Mouse (Mus musculus): ENCODE data around the gene Tent4b. TPM values are rescaled to one million over a fixed set of nuclear protein-coding genes. Genes with fewer than 3 reads are reported as not detected.

The Tent4b gene
- 5.1 and 6.2 TPM in 2 replicates for polyA plus RNA-seq (2015; fragmentation: Nextera tagmentation; extraction: Ambion mirVana)

DNA sequence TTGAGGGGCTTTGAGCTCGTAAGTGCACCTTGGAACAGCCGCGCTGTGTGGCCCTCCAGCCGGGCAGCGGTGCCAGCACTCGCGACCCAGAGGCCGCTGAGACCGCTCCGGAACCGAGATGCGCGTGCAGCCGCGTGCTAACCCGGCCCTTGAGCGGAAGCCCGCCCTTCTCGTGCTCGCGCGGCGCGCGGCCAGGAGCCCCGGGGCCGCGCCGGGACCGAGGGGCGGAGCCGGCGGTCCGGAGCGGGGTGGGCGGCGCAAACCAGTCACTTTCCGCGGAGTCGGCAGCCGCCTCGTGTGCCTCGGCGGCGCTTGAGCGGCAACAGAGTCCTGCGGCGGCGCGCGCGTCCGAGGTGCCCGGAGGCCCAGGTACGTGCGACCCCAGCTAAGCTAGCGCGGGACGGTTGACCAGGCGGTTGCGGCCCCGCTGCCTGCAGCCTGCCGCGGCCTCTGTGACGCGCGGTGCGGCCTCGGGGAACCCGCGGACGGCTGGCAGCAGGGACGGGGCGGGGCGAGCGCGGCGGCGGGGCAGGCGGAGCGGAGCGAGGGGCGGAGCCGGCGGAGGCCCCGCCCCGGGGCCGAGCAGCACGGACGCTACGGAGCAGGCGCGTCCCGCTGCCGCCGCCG lies at the start of gene Tent4b:
TSS of gene Tent4b (plus strand) at position 269 of the 627 bp plus-strand sequence.
- H3K9ac ChIP-seq (ENCODE audit: low read length), result peak within 1 kb of the TSS; percentile 89
- H3K4me2 ChIP-seq (ENCODE audit: low read depth, low read length), result peak within 1 kb of the TSS; percentile 94
- H3K27ac ChIP-seq (ENCODE audit: low read length), result peak within 1 kb of the TSS; percentile 86
- peaks cover 21% of the 10 kb centered on the region for H3K4me1 ChIP-seq (replicated peaks; ENCODE audit: control insufficient read depth, insufficient read depth, low read length)
- no peaks in the 10 kb centered on the region for H3K27me3 ChIP-seq (ENCODE audit: control insufficient read depth, insufficient read depth, low read depth, low read length)
- H3K9me3 ChIP-seq (ENCODE audit: control insufficient read depth, low read length), result no peaks in the 10 kb centered on the region
- under 1% methylated on average over 70 of the region's 97 CpGs for WGBS
- peak within 1 kb of the TSS; percentile 89 for H3K4me3 ChIP-seq (ENCODE audit: low read length)
- peak; percentile 98 for ATAC-seq (ENCODE audit: low read depth)
- no peaks in the 10 kb centered on the region for H3K36me3 ChIP-seq (ENCODE audit: control insufficient read depth, insufficient read depth, low read length)

DNA sequence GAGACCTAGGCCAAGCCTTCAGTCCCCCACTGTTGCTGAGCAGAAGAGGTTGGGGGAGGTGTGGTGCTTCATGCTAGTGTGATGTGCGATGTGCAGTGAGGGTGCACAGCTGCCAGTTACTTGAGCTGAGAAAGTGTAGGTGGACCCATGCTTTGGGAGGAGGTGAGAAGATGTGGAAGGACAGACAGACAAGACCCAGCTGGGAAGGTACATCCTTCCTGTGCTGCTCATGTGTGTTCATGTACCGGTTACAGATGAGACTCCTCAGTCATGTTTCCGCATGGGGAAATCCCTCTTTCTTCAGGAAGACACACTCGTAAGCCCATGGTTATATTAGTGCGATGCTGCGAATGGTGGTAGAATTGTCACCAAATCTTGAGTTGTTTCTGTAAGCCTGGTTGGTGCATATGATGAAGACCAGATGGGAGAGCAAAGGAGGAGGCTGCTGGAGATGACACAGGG lies 48.1 kb upstream of the Tent4b start:
- Histone ChIP-seq H3K4me1 (replicated peaks; ENCODE audit: control insufficient read depth, insufficient read depth, low read length) (no peaks in the 10 kb centered on the region), H3K36me3 (ENCODE audit: control insufficient read depth, insufficient read depth, low read length) (peaks cover 27% of the 10 kb centered on the region), H3K27me3 (ENCODE audit: control insufficient read depth, insufficient read depth, low read depth, low read length) (no peaks in the 10 kb centered on the region), H3K27ac (ENCODE audit: low read length) (no peak overlapping the region), H3K4me2 (ENCODE audit: low read depth, low read length) (no peak overlapping the region), H3K4me3 (ENCODE audit: low read length) (no peak overlapping the region), H3K9ac (ENCODE audit: low read length) (no peak overlapping the region), H3K9me3 (ENCODE audit: control insufficient read depth, low read length) (no peaks in the 10 kb centered on the region)
- ATAC-seq (ENCODE audit: low read depth), result no peak
- WGBS, result 93% methylated on average over 6 of the region's 6 CpGs

GRCm38 (mm10) chr8:88160237-88160995 lies 38.6 kb upstream of the Tent4b start:
- no peak for ATAC-seq (ENCODE audit: low read depth)
- Histone ChIP-seq H3K9me3 (ENCODE audit: control insufficient read depth, low read length) (no peaks in the 10 kb centered on the region), H3K27me3 (ENCODE audit: control insufficient read depth, insufficient read depth, low read depth, low read length) (no peaks in the 10 kb centered on the region), H3K27ac (ENCODE audit: low read length) (no peak overlapping the region), H3K4me2 (ENCODE audit: low read depth, low read length) (no peak overlapping the region), H3K9ac (ENCODE audit: low read length) (no peak overlapping the region), H3K4me3 (ENCODE audit: low read length) (no peak overlapping the region), H3K36me3 (ENCODE audit: control insufficient read depth, insufficient read depth, low read length) (peaks cover 41% of the 10 kb centered on the region), H3K4me1 (replicated peaks; ENCODE audit: control insufficient read depth, insufficient read depth, low read length) (no peaks in the 10 kb centered on the region)
- 86% methylated on average over 10 of the region's 10 CpGs for WGBS

GRCm38 (mm10) chr8:88161439-88161838 lies 37.6 kb upstream of the Tent4b start:
- H3K4me1 ChIP-seq (replicated peaks; ENCODE audit: control insufficient read depth, insufficient read depth, low read length), result no peaks in the 10 kb centered on the region
- H3K4me2 ChIP-seq (ENCODE audit: low read depth, low read length), result no peak overlapping the region
- peaks cover 39% of the 10 kb centered on the region for H3K36me3 ChIP-seq (ENCODE audit: control insufficient read depth, insufficient read depth, low read length)
- WGBS, result 70% methylated on average over 5 of the region's 5 CpGs
- no peaks in the 10 kb centered on the region for H3K9me3 ChIP-seq (ENCODE audit: control insufficient read depth, low read length)
- no peak; the same call in 1 of the 2 replicates for ATAC-seq (ENCODE audit: low read depth)
- no peak overlapping the region for H3K9ac ChIP-seq (ENCODE audit: low read length)
- no peak overlapping the region for H3K4me3 ChIP-seq (ENCODE audit: low read length)
- H3K27me3 ChIP-seq (ENCODE audit: control insufficient read depth, insufficient read depth, low read depth, low read length), result no peaks in the 10 kb centered on the region
- H3K27ac ChIP-seq (ENCODE audit: low read length), result no peak overlapping the region

DNA sequence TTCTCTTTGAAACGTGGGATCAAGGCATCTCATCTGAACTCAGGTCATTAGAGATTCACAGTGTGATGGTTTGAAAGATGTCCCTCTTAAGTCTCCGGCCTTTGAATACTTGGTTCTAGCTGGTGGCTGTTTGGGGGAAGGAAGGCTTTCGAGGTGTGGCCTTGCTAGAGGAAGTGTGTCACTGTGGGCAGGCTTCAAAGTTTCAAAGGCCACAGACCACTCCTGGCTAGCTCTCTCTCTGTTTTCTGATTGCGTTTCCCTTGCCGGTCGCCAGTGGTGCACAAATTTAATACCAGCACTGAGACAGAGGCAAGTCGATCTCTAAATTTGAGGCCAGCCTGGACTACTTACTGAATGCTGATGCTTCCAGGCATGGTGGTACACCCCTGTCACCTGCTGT lies 23.7 kb upstream of the Tent4b start:
- Histone ChIP-seq H3K36me3 (ENCODE audit: control insufficient read depth, insufficient read depth, low read length) (peaks cover 10% of the 10 kb centered on the region), H3K27me3 (ENCODE audit: control insufficient read depth, insufficient read depth, low read depth, low read length) (no peaks in the 10 kb centered on the region), H3K9me3 (ENCODE audit: control insufficient read depth, low read length) (no peaks in the 10 kb centered on the region), H3K9ac (ENCODE audit: low read length) (no peak overlapping the region), H3K4me2 (ENCODE audit: low read depth, low read length) (no peak overlapping the region), H3K4me3 (ENCODE audit: low read length) (no peak overlapping the region), H3K4me1 (replicated peaks; ENCODE audit: control insufficient read depth, insufficient read depth, low read length) (no peaks in the 10 kb centered on the region), H3K27ac (ENCODE audit: low read length) (no peak overlapping the region)
- 84% methylated on average over 7 of the region's 7 CpGs for WGBS
- ATAC-seq (ENCODE audit: low read depth), result no peak

GRCm38 (mm10) chr8:88177291-88177690 lies 21.7 kb upstream of the Tent4b start:
- no peaks in the 10 kb centered on the region for H3K9me3 ChIP-seq (ENCODE audit: control insufficient read depth, low read length)
- no peak overlapping the region for H3K4me2 ChIP-seq (ENCODE audit: low read depth, low read length)
- H3K27ac ChIP-seq (ENCODE audit: low read length), result no peak overlapping the region
- 77% methylated on average over 8 of the region's 8 CpGs for WGBS
- H3K4me1 ChIP-seq (replicated peaks; ENCODE audit: control insufficient read depth, insufficient read depth, low read length), result no peaks in the 10 kb centered on the region
- no peak overlapping the region for H3K9ac ChIP-seq (ENCODE audit: low read length)
- H3K4me3 ChIP-seq (ENCODE audit: low read length), result no peak overlapping the region
- 0 out of 2 replicates have a peak, but pooled peaks cover 2% of the 10 kb centered on the region for H3K36me3 ChIP-seq (ENCODE audit: control insufficient read depth, insufficient read depth, low read length)
- H3K27me3 ChIP-seq (ENCODE audit: control insufficient read depth, insufficient read depth, low read depth, low read length), result no peaks in the 10 kb centered on the region
- ATAC-seq (ENCODE audit: low read depth), result no peak

GRCm38 (mm10) chr8:88183121-88183520 lies 15.9 kb upstream of the Tent4b start:
- H3K9me3 ChIP-seq (ENCODE audit: control insufficient read depth, low read length), result no peaks in the 10 kb centered on the region
- H3K27me3 ChIP-seq (ENCODE audit: control insufficient read depth, insufficient read depth, low read depth, low read length), result no peaks in the 10 kb centered on the region

DNA sequence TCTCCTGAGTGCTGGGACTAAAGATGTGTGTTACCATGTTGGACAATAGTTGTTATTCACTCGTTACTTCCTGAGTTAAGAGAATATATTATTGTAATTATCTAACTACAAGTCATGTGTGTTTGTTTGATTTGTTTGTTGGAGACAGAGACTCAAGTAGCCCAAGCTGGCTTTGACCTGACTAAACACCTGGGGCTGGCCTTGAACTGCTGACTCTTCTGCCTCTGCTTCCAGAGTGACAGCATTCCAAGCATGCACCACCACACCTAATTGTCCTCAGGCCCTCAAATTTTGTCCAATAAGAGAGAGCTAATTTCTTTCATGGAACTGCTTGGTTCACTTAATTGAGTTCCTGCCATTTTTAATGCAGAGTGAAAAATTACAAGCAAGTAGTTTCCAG lies 14.1 kb upstream of the Tent4b start:
- Histone ChIP-seq H3K9ac (ENCODE audit: low read length) (no peak overlapping the region), H3K27ac (ENCODE audit: low read length) (no peak overlapping the region), H3K27me3 (ENCODE audit: control insufficient read depth, insufficient read depth, low read depth, low read length) (no peaks in the 10 kb centered on the region), H3K36me3 (ENCODE audit: control insufficient read depth, insufficient read depth, low read length) (no peaks in the 10 kb centered on the region), H3K9me3 (ENCODE audit: control insufficient read depth, low read length) (no peaks in the 10 kb centered on the region), H3K4me3 (ENCODE audit: low read length) (no peak overlapping the region), H3K4me1 (replicated peaks; ENCODE audit: control insufficient read depth, insufficient read depth, low read length) (no peaks in the 10 kb centered on the region), H3K4me2 (ENCODE audit: low read depth, low read length) (no peak overlapping the region)
- WGBS, result 79% methylated on average over 1 of the region's 1 CpGs
- ATAC-seq (ENCODE audit: low read depth), result no peak

More at GRCm38 (mm10) chr8:88183121-88183520, 15.9 kb upstream of the Tent4b start:
- 82% methylated on average over 2 of the region's 2 CpGs for WGBS
- H3K36me3 ChIP-seq (ENCODE audit: control insufficient read depth, insufficient read depth, low read length), result no peaks in the 10 kb centered on the region
- no peaks in the 10 kb centered on the region for H3K4me1 ChIP-seq (replicated peaks; ENCODE audit: control insufficient read depth, insufficient read depth, low read length)
- no peak overlapping the region for H3K4me2 ChIP-seq (ENCODE audit: low read depth, low read length)
- H3K27ac ChIP-seq (ENCODE audit: low read length), result no peak overlapping the region
- no peak overlapping the region for H3K4me3 ChIP-seq (ENCODE audit: low read length)
- no peak overlapping the region for H3K9ac ChIP-seq (ENCODE audit: low read length)
- no peak for ATAC-seq (ENCODE audit: low read depth)

GRCm38 (mm10) chr8:88185716-88186115 lies 13.3 kb upstream of the Tent4b start:
- Histone ChIP-seq H3K9me3 (ENCODE audit: control insufficient read depth, low read length) (no peaks in the 10 kb centered on the region), H3K36me3 (ENCODE audit: control insufficient read depth, insufficient read depth, low read length) (no peaks in the 10 kb centered on the region), H3K4me2 (ENCODE audit: low read depth, low read length) (no peak overlapping the region), H3K9ac (ENCODE audit: low read length) (no peak overlapping the region), H3K4me1 (replicated peaks; ENCODE audit: control insufficient read depth, insufficient read depth, low read length) (no peaks in the 10 kb centered on the region), H3K4me3 (ENCODE audit: low read length) (no peak overlapping the region), H3K27ac (ENCODE audit: low read length) (no peak overlapping the region), H3K27me3 (ENCODE audit: control insufficient read depth, insufficient read depth, low read depth, low read length) (no peaks in the 10 kb centered on the region)
- 74% methylated on average over 6 of the region's 6 CpGs for WGBS
- no peak for ATAC-seq (ENCODE audit: low read depth)
